Mouse (Mus musculus): ENCODE measurements around the gene Mta1. TPM values are rescaled to one million over a fixed set of nuclear protein-coding genes. Genes with fewer than 3 reads are reported as not detected.

Mta1 gene
- total and polyA plus RNA-seq, 2 experiments from 2014 or later, result 13.6 to 59.3 TPM

DNA sequence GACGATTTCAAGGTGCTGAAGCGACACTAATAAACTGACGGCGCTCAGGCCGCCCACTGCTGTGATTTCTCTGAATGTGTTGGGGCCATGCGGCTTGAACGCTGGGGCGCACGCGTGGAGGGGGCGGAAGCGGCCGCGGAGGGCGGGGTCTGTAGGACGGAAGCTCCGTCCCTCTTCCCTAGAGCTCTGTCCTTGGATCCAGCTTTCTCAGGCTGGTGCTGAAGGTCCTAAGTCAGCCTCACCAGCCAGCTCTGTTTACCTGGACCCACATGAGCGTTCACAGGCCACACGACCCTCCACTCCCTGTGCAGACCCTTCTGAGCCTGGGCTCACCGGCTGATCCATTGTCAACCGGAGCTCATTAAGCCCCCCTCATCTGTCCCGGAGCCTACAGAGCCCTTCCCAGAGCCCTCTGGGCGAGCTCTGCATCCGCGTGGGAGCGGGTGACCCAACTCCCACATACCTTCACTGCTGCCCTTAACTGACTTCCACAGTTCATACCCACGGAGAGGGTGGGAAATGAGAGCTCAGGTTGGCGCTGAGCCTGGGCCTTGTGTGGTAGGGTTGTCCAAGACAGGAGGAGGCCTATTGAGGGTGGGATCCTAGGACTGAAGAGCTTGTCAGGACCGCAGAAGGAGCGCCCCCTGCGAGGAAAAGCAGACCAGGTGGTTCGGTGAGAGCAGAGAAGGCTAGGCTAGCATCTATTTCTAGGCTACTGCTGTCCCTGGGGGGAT, 23.6 kb upstream of the Mta1 start, which contains the start of gene Tex22:
Gene Tex22, plus strand, starts transcription at position 174 of the 734 bp plus-strand sequence.
- peak within 1 kb of the TSS; percentile 42 for H3K4me3 ChIP-seq (ENCODE audit: low read depth, low read length)
- peaks cover 27% of the 10 kb centered on the region for H3K36me3 ChIP-seq (ENCODE audit: insufficient read depth)
- DNase-seq, result peak; percentile 92
- no peaks in the 10 kb centered on the region for H3K9me3 ChIP-seq (ENCODE audit: low read length)
- H3K27ac ChIP-seq (ENCODE audit: low read depth, low read length), result peak within 1 kb of the TSS; percentile 94
- WGBS, result 2% methylated on average over 32 of the region's 32 CpGs
- peak; percentile 94 for ATAC-seq
- TF ChIP-seq CTCF (IDR thresholded peaks at IDR 0.05; ENCODE audit: low read depth), result no peak
- no peaks in the 10 kb centered on the region for H3K27me3 ChIP-seq (ENCODE audit: insufficient read depth, low read length)
- H3K4me1 ChIP-seq (ENCODE audit: insufficient read depth), result peaks cover 9% of the 10 kb centered on the region
- H3K4me2 ChIP-seq (ENCODE audit: low read depth), result peak within 1 kb of the TSS; percentile 95
- peak within 1 kb of the TSS; percentile 67 for H3K9ac ChIP-seq

DNA sequence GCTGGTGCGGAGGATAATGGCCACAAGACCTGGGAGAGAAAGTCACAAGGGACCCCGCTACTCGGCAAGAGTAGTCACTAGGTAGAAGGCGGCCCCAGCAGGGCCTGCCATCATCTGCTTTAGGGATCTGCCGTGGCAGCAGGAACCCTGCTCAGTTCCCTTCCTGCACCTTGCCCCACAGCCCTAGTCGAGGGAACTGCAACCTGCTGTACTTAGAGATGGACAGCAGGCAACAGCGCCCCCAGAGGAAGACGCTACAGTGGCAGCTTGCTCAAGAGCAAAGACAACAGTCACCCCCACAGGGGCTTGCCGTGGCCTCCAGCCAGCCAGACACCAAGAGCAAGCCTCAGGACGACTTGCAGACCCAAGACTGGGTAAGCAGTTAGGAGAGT, 23.0 kb upstream of the Mta1 start:
- TF ChIP-seq CTCF (IDR thresholded peaks at IDR 0.05; ENCODE audit: low read depth), result peak; percentile 98
- 7% methylated on average over 10 of the region's 10 CpGs for WGBS
- Histone ChIP-seq H3K9me3 (ENCODE audit: low read length) (no peaks in the 10 kb centered on the region), H3K4me3 (ENCODE audit: low read depth, low read length) (peak overlapping the region; percentile 42), H3K27ac (ENCODE audit: low read depth, low read length) (peak overlapping the region; percentile 94), H3K9ac (peak overlapping the region; percentile 67), H3K4me2 (ENCODE audit: low read depth) (peak overlapping the region; percentile 95), H3K36me3 (ENCODE audit: insufficient read depth) (peaks cover 22% of the 10 kb centered on the region), H3K4me1 (ENCODE audit: insufficient read depth) (peaks cover 9% of the 10 kb centered on the region), H3K27me3 (ENCODE audit: insufficient read depth, low read length) (no peaks in the 10 kb centered on the region)
- peak; percentile 84 for ATAC-seq
- peak; percentile 91 for DNase-seq

DNA sequence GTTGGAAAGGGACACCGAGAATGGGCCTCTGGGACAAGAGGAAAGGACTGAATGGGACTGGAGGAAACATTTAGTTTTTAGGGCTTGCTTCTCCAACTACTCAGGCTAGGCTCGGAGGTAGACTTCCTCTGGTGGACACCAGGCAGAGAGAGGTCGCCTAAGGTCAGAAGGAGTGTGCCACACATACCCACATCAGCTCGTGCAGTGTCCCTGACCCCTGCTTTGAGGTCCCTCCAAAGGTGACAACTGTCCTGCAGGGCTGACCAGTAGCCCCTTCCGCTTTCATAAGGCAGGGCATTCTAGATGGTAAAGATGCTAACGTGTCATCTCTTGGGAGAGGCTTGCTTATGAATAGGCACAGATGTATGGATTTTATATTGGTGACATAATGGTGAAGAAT, 22.6 kb upstream of the Mta1 start:
- ATAC-seq, result no peak
- no peak for DNase-seq
- peak overlapping the region; percentile 95 for H3K4me2 ChIP-seq (ENCODE audit: low read depth)
- no peak overlapping the region for H3K4me3 ChIP-seq (ENCODE audit: low read depth, low read length)
- H3K4me1 ChIP-seq (ENCODE audit: insufficient read depth), result peaks cover 9% of the 10 kb centered on the region
- H3K27ac ChIP-seq (ENCODE audit: low read depth, low read length), result peak overlapping the region; percentile 94
- no peak for TF ChIP-seq CTCF (IDR thresholded peaks at IDR 0.05; ENCODE audit: low read depth)
- H3K9ac ChIP-seq, result peak overlapping the region; percentile 67
- H3K27me3 ChIP-seq (ENCODE audit: insufficient read depth, low read length), result no peaks in the 10 kb centered on the region
- H3K36me3 ChIP-seq (ENCODE audit: insufficient read depth), result peaks cover 17% of the 10 kb centered on the region
- H3K9me3 ChIP-seq (ENCODE audit: low read length), result no peaks in the 10 kb centered on the region
- 54% methylated on average over 6 of the region's 6 CpGs for WGBS

DNA sequence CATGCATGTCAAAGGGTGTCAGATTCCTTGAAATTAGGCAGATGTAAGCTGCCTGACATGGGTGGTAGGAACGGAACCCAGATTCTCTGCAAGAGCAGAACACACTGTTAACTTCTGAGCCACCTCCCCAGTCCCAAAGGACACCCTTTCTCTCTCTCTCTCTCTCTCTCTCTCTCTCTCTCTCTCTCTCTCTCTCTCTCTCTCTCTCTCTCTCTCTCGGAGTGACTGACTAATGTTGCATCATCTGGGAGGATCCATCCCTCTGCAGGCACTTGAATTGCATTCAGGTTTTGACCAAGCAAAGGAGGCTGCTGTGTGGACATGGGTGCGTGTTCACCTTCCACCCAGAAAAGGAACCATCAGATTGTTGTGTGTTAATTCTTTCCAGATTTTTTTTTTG, 10.8 kb upstream of the Mta1 start:
- H3K4me3 ChIP-seq (ENCODE audit: low read depth, low read length), result no peak overlapping the region
- H3K36me3 ChIP-seq (ENCODE audit: insufficient read depth), result no peaks in the 10 kb centered on the region
- ATAC-seq (no peak), DNase-seq (no peak)
- H3K9me3 ChIP-seq (ENCODE audit: low read length), result no peaks in the 10 kb centered on the region
- no peak overlapping the region for H3K27ac ChIP-seq (ENCODE audit: low read depth, low read length)
- WGBS, result 73% methylated on average over 3 of the region's 3 CpGs
- H3K9ac ChIP-seq, result no peak overlapping the region
- H3K4me2 ChIP-seq (ENCODE audit: low read depth), result no peak overlapping the region
- no peak for TF ChIP-seq CTCF (IDR thresholded peaks at IDR 0.05; ENCODE audit: low read depth)
- H3K4me1 ChIP-seq (ENCODE audit: insufficient read depth), result no peaks in the 10 kb centered on the region
- H3K27me3 ChIP-seq (ENCODE audit: insufficient read depth, low read length), result no peaks in the 10 kb centered on the region

DNA sequence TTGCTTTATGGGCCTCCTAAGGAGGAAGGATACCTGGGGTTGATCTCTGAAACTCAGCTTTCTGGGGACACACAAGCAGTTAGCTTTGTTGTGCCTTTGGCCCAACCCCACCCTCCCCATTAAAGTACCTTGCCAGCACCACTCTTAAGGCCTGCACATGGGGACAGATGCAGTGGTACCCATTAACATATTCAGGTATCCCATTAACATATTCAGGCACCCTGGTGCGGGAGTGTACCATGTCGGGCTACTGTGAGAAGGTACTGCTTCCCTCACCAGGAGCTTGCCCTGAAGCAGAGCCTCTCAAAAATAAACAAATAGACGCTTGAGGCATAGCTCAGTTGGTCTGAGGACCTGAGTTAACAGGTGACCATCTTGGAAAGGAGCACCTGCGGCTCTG, 10.1 kb upstream of the Mta1 start:
- Histone ChIP-seq H3K4me3 (ENCODE audit: low read depth, low read length) (no peak overlapping the region), H3K36me3 (ENCODE audit: insufficient read depth) (no peaks in the 10 kb centered on the region), H3K9me3 (ENCODE audit: low read length) (no peaks in the 10 kb centered on the region), H3K27me3 (ENCODE audit: insufficient read depth, low read length) (no peaks in the 10 kb centered on the region), H3K4me2 (ENCODE audit: low read depth) (no peak overlapping the region), H3K27ac (ENCODE audit: low read depth, low read length) (no peak overlapping the region), H3K9ac (no peak overlapping the region), H3K4me1 (ENCODE audit: insufficient read depth) (no peaks in the 10 kb centered on the region)
- no peak for TF ChIP-seq CTCF (IDR thresholded peaks at IDR 0.05; ENCODE audit: low read depth)
- DNase-seq (no peak), ATAC-seq (no peak)
- 43% methylated on average over 4 of the region's 4 CpGs for WGBS

DNA sequence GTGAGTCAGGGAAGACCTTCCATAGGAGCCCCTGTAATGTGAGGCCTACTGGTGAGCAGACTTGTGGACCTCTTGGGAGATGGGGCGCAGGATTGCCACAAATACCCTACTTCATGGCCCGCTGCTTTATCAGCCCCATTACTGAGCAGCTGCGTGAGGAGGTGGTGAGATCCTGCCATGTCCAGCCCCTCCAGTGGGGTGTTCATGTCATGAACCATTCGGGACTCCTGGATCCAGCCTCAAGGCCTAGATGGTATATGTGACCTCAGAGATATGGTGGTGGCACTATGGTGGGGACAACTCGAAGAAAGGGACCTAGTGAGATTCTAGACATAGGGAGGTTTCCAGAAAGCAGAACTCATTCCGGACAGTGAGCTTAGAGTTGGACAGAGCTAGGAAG, 9.0 kb upstream of the Mta1 start:
- Histone ChIP-seq H3K9me3 (ENCODE audit: low read length) (no peaks in the 10 kb centered on the region), H3K27ac (ENCODE audit: low read depth, low read length) (no peak overlapping the region), H3K9ac (no peak overlapping the region), H3K27me3 (ENCODE audit: insufficient read depth, low read length) (no peaks in the 10 kb centered on the region), H3K4me2 (ENCODE audit: low read depth) (no peak overlapping the region), H3K36me3 (ENCODE audit: insufficient read depth) (no peaks in the 10 kb centered on the region), H3K4me1 (ENCODE audit: insufficient read depth) (no peaks in the 10 kb centered on the region), H3K4me3 (ENCODE audit: low read depth, low read length) (no peak overlapping the region)
- 94% methylated on average over 6 of the region's 6 CpGs for WGBS
- ATAC-seq (no peak), DNase-seq (no peak)
- no peak for TF ChIP-seq CTCF (IDR thresholded peaks at IDR 0.05; ENCODE audit: low read depth)

DNA sequence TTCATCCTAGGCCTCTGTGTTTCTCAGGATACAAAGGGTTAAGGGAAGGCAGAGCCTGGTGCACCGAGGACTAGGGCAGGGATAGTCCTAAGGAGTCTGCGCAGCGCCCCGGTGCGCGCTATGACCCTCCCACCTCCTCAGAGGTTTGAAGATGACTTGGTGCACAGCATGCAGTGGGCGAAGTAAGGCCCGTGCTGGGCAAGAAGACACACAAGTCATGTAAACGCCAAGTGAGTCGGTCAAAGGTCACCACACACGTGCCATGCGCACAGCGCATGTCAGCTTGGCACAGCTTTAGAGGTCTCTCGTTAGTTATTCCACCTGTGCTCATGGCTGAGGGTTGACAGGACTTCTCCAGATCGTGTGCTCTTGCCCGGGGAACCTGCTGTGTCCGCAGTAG, 8.0 kb upstream of the Mta1 start:
- Histone ChIP-seq H3K4me1 (ENCODE audit: insufficient read depth) (no peaks in the 10 kb centered on the region), H3K4me2 (ENCODE audit: low read depth) (no peak overlapping the region), H3K27ac (ENCODE audit: low read depth, low read length) (no peak overlapping the region), H3K9ac (no peak overlapping the region), H3K9me3 (ENCODE audit: low read length) (no peaks in the 10 kb centered on the region), H3K27me3 (ENCODE audit: insufficient read depth, low read length) (no peaks in the 10 kb centered on the region), H3K4me3 (ENCODE audit: low read depth, low read length) (no peak overlapping the region), H3K36me3 (ENCODE audit: insufficient read depth) (no peaks in the 10 kb centered on the region)
- ATAC-seq (no peak), DNase-seq (no peak)
- TF ChIP-seq CTCF (IDR thresholded peaks at IDR 0.05; ENCODE audit: low read depth), result no peak
- 83% methylated on average over 17 of the region's 17 CpGs for WGBS
